Mouse (Mus musculus) C2C12 (cell line): ENCODE measurements around the gene Nav2.

ENCODE experiments used
- CTCF ChIP-seq: IDR thresholded peaks from one replicate; pipeline ENCODE4 v1.5.1; 2011; ENCODE audit not compliant: control insufficient read depth, insufficient read depth, insufficient read length
- MAX ChIP-seq: IDR thresholded peaks from one replicate; pipeline ENCODE4 v1.6.1; 2011; ENCODE audit warnings: mild to moderate bottlenecking, control low read depth
- USF1 ChIP-seq: IDR thresholded peaks from one replicate; pipeline ENCODE4 v1.6.1; 2011; ENCODE audit warnings: low read depth, mild to moderate bottlenecking, control low read depth, moderate library complexity

GRCm38 (mm10) chr7:49617087-49617486, 708.6 kb downstream of the Nav2 start:
- TF ChIP-seq CTCF (no peak), USF1 (no peak), MAX (no peak)
